Mouse (Mus musculus): ENCODE data around the gene Vgll4. TPM values are rescaled to one million over a fixed set of nuclear protein-coding genes. Genes with fewer than 3 reads are reported as not detected.

Vgll4 gene
- polyA plus RNA-seq, 1 experiment from 2014 or later = 76.8 TPM

DNA sequence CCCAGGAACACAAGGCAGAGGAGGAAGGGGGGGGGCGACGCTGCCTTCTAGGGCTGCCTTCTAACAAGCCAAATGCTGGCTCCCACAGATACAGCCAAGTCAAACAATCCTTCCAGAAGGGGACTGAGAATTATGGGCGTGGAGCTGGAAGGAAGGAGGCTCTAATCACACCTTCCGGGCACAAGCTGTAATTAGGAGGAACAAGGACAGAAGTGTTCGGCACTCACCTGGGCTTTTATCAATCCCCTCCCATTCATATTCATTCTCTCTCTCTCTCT, 53.1 kb downstream of the Vgll4 start:
- Histone ChIP-seq H3K4me3 (ENCODE audit: low read depth, low read length) (peak overlapping the region; percentile 26), H3K9me3 (ENCODE audit: control insufficient read depth, low read length) (no peaks in the 10 kb centered on the region), H3K9ac (ENCODE audit: low read depth, low read length) (peak overlapping the region; percentile 26; the same call in 1 of the 2 replicates), H3K27ac (replicated peaks; ENCODE audit: low read depth, low read length) (peak overlapping the region; percentile 77), H3K4me1 (ENCODE audit: control insufficient read depth, insufficient read depth, low read length) (peaks cover 72% of the 10 kb centered on the region), H3K27me3 (replicated peaks; ENCODE audit: control insufficient read depth, insufficient read depth, low read length) (no peaks in the 10 kb centered on the region), H3K4me2 (ENCODE audit: low read depth, low read length) (peak overlapping the region; percentile 61), H3K36me3 (ENCODE audit: control insufficient read depth, insufficient read depth, low read length) (peaks cover 8% of the 10 kb centered on the region; the same call in 1 of the 2 replicates)
- peak; percentile 79 for DNase-seq (ENCODE audit: low spot score)
- 6% methylated on average over 5 of the region's 5 CpGs for WGBS
- peak; percentile 6; the same call in 1 of the 2 replicates for ATAC-seq (ENCODE audit: low read depth)

GRCm38 (mm10) chr6:114915915-114916714, 53.7 kb downstream of the Vgll4 start:
- ATAC-seq (ENCODE audit: low read depth) (0 out of 2 replicates have a peak, but pooled peaks have one; percentile 7), DNase-seq (ENCODE audit: low spot score) (peak; percentile 93)
- H3K36me3 ChIP-seq (ENCODE audit: control insufficient read depth, insufficient read depth, low read length) = peaks cover 8% of the 10 kb centered on the region; the same call in 1 of the 2 replicates
- H3K27me3 ChIP-seq (replicated peaks; ENCODE audit: control insufficient read depth, insufficient read depth, low read length) = no peaks in the 10 kb centered on the region
- H3K4me3 ChIP-seq (ENCODE audit: low read depth, low read length) = peak overlapping the region; percentile 26
- WGBS = 21% methylated on average over 19 of the region's 19 CpGs
- peak overlapping the region; percentile 77 for H3K27ac ChIP-seq (replicated peaks; ENCODE audit: low read depth, low read length)
- H3K4me2 ChIP-seq (ENCODE audit: low read depth, low read length) = peak overlapping the region; percentile 61
- H3K9ac ChIP-seq (ENCODE audit: low read depth, low read length) = no peak overlapping the region; the same call in 1 of the 2 replicates
- H3K4me1 ChIP-seq (ENCODE audit: control insufficient read depth, insufficient read depth, low read length) = peaks cover 72% of the 10 kb centered on the region
- H3K9me3 ChIP-seq (ENCODE audit: control insufficient read depth, low read length) = no peaks in the 10 kb centered on the region

DNA sequence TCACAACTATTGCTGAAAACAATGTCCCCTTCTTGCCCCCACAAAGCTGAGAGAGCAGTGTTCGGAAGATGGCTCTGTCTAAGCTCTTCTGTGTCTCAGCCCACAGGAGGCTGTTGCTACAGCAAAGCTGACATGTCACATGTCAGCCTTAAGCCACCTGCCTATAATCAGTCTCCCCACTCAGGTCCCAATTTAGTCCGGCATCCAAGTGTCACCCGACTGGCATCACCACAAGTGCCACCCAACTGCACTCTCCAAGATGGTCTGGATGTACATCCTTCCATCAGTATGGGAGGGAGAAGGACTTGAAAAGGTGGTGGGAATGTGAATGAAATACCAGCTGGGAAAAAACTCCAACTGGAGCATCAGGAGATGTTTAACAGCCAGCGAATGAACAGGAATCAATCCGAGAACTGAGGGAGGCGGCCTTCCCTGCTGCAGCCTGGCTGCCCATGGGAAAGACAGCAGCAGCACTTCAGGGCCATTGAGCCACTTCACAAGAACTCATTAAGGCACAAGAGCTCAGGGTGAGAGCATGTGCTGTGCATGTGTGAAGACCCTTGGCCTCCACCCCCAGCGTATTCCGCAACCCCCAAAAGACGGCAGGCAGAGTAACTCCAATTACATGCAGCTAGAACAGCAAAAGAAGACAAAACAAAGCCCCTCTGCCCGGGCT, 55.6 kb downstream of the Vgll4 start:
- H3K9me3 ChIP-seq (ENCODE audit: control insufficient read depth, low read length) = no peaks in the 10 kb centered on the region
- peaks cover 8% of the 10 kb centered on the region; the same call in 1 of the 2 replicates for H3K36me3 ChIP-seq (ENCODE audit: control insufficient read depth, insufficient read depth, low read length)
- no peak for ATAC-seq (ENCODE audit: low read depth)
- DNase-seq (ENCODE audit: low spot score) = peak; percentile 64
- H3K4me2 ChIP-seq (ENCODE audit: low read depth, low read length) = peak overlapping the region; percentile 15
- no peak overlapping the region; the same call in 1 of the 2 replicates for H3K27ac ChIP-seq (replicated peaks; ENCODE audit: low read depth, low read length)
- WGBS = 41% methylated on average over 10 of the region's 10 CpGs
- no peak overlapping the region for H3K4me3 ChIP-seq (ENCODE audit: low read depth, low read length)
- 0 out of 2 replicates have a peak overlapping the region, but pooled peaks have one; percentile 2 for H3K9ac ChIP-seq (ENCODE audit: low read depth, low read length)
- peaks cover 66% of the 10 kb centered on the region for H3K4me1 ChIP-seq (ENCODE audit: control insufficient read depth, insufficient read depth, low read length)
- no peaks in the 10 kb centered on the region for H3K27me3 ChIP-seq (replicated peaks; ENCODE audit: control insufficient read depth, insufficient read depth, low read length)

DNA sequence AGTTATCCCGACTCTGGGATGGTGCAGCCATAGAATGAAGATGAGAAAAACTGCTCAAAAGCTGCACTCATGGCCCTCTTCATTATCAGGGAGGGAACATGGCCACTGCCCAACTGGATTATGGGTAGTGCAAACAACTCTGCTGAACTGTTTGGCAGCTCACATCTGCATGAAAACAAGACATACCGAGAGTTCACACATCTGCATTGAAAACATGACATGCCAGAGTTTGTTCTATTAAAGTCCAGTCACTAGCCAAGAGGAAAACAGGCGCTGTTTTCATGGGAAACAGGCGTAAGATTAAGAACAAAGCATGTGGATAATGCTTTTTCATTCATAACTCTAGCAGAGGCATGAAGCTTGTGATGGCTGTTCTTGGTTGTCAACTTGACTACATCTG, 56.7 kb downstream of the Vgll4 start:
- peak; percentile 56 for DNase-seq (ENCODE audit: low spot score)
- Histone ChIP-seq H3K4me3 (ENCODE audit: low read depth, low read length) (no peak overlapping the region), H3K4me1 (ENCODE audit: control insufficient read depth, insufficient read depth, low read length) (peaks cover 56% of the 10 kb centered on the region), H3K27me3 (replicated peaks; ENCODE audit: control insufficient read depth, insufficient read depth, low read length) (no peaks in the 10 kb centered on the region), H3K36me3 (ENCODE audit: control insufficient read depth, insufficient read depth, low read length) (0 out of 2 replicates have a peak, but pooled peaks cover 3% of the 10 kb centered on the region), H3K9me3 (ENCODE audit: control insufficient read depth, low read length) (no peaks in the 10 kb centered on the region), H3K9ac (ENCODE audit: low read depth, low read length) (no peak overlapping the region), H3K4me2 (ENCODE audit: low read depth, low read length) (peak overlapping the region; percentile 8; the same call in 1 of the 2 replicates), H3K27ac (replicated peaks; ENCODE audit: low read depth, low read length) (peak overlapping the region; percentile 31; the same call in 1 of the 2 replicates)
- ATAC-seq (ENCODE audit: low read depth) = no peak
- 39% methylated on average over 4 of the region's 4 CpGs for WGBS

GRCm38 (mm10) chr6:114911540-114911939, 58.3 kb downstream of the Vgll4 start:
- 67% methylated on average over 3 of the region's 3 CpGs for WGBS

DNA sequence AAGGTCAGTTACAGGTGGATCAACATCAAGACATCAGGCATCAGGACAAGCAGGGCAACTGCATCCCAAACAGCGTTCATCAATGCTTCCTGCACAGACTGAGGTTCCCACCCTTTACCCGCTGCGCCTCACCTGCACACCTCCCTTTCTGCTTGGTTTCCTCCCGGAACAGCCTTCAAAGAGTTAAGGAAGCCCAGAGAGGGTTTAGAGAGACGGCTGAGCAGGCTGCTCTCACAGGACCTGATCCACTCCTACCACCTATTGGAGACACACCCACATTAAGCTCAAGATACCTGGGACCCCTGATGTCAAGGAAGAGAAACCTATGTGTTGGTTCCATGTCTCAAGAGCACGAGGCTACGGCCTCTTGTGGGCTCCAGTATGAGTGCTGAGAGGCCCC, 60.0 kb downstream of the Vgll4 start:
- WGBS = 88% methylated on average over 7 of the region's 7 CpGs
- Histone ChIP-seq H3K4me2 (ENCODE audit: low read depth, low read length) (no peak overlapping the region), H3K9me3 (ENCODE audit: control insufficient read depth, low read length) (no peaks in the 10 kb centered on the region), H3K27me3 (replicated peaks; ENCODE audit: control insufficient read depth, insufficient read depth, low read length) (no peaks in the 10 kb centered on the region), H3K27ac (replicated peaks; ENCODE audit: low read depth, low read length) (no peak overlapping the region), H3K9ac (ENCODE audit: low read depth, low read length) (no peak overlapping the region), H3K4me1 (ENCODE audit: control insufficient read depth, insufficient read depth, low read length) (peaks cover 24% of the 10 kb centered on the region), H3K36me3 (ENCODE audit: control insufficient read depth, insufficient read depth, low read length) (0 out of 2 replicates have a peak, but pooled peaks cover 3% of the 10 kb centered on the region), H3K4me3 (ENCODE audit: low read depth, low read length) (no peak overlapping the region)
- no peak for DNase-seq (ENCODE audit: low spot score)
- no peak for ATAC-seq (ENCODE audit: low read depth)

More at GRCm38 (mm10) chr6:114911540-114911939, 58.3 kb downstream of the Vgll4 start:
- Histone ChIP-seq H3K36me3 (ENCODE audit: control insufficient read depth, insufficient read depth, low read length) (0 out of 2 replicates have a peak, but pooled peaks cover 3% of the 10 kb centered on the region), H3K27me3 (replicated peaks; ENCODE audit: control insufficient read depth, insufficient read depth, low read length) (no peaks in the 10 kb centered on the region), H3K27ac (replicated peaks; ENCODE audit: low read depth, low read length) (no peak overlapping the region), H3K4me1 (ENCODE audit: control insufficient read depth, insufficient read depth, low read length) (peaks cover 40% of the 10 kb centered on the region), H3K9me3 (ENCODE audit: control insufficient read depth, low read length) (no peaks in the 10 kb centered on the region), H3K4me3 (ENCODE audit: low read depth, low read length) (no peak overlapping the region), H3K9ac (ENCODE audit: low read depth, low read length) (no peak overlapping the region), H3K4me2 (ENCODE audit: low read depth, low read length) (no peak overlapping the region)
- DNase-seq (ENCODE audit: low spot score) (no peak), ATAC-seq (ENCODE audit: low read depth) (no peak)

DNA sequence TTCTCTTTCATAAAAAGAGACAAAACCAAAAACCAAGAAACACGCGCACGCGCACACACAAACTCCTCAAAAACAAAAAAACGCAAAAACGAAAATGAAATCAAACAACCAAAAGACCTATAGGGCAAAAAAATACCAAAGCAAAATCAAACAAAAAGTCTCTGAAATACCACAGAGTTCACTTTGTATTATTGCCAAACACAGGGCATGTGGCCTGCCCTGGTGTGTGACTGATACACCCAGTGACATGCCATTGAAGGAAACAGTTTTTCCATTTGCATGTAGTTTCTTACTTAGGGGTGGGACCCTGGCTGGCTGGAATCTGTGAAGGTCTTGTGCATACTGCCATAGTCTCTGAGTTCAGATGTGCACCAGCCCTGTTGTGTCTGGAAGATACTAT, 62.3 kb downstream of the Vgll4 start:
- no peak overlapping the region for H3K9ac ChIP-seq (ENCODE audit: low read depth, low read length)
- no peak overlapping the region for H3K4me2 ChIP-seq (ENCODE audit: low read depth, low read length)
- H3K27ac ChIP-seq (replicated peaks; ENCODE audit: low read depth, low read length) = no peak overlapping the region
- H3K4me1 ChIP-seq (ENCODE audit: control insufficient read depth, insufficient read depth, low read length) = peaks cover 10% of the 10 kb centered on the region
- no peaks in the 10 kb centered on the region for H3K27me3 ChIP-seq (replicated peaks; ENCODE audit: control insufficient read depth, insufficient read depth, low read length)
- 0 out of 2 replicates have a peak, but pooled peaks cover 3% of the 10 kb centered on the region for H3K36me3 ChIP-seq (ENCODE audit: control insufficient read depth, insufficient read depth, low read length)
- ATAC-seq (ENCODE audit: low read depth) (no peak), DNase-seq (ENCODE audit: low spot score) (no peak)
- H3K9me3 ChIP-seq (ENCODE audit: control insufficient read depth, low read length) = no peaks in the 10 kb centered on the region
- 92% methylated on average over 6 of the region's 6 CpGs for WGBS
- no peak overlapping the region for H3K4me3 ChIP-seq (ENCODE audit: low read depth, low read length)

DNA sequence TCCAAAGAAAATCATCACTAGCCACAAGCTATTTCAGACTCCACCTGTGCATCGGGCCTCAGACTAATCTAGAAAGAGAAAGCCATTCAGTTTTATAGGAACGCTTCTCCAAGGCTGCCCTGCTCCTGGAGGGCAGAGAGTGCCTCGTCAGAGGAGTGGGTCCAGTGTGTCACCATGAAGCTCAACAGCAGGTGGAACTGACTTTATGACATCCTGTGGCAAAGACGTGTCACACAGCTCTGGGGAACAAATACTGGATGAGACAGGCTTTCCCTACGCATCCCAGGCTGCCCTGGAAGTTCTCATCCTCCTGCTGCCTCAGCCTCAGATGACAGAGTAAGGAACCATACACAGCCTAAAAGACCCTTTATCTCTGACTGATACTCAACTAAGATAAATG, 63.6 kb downstream of the Vgll4 start:
- 73% methylated on average over 5 of the region's 5 CpGs for WGBS
- Histone ChIP-seq H3K27me3 (replicated peaks; ENCODE audit: control insufficient read depth, insufficient read depth, low read length) (no peaks in the 10 kb centered on the region), H3K4me1 (ENCODE audit: control insufficient read depth, insufficient read depth, low read length) (peaks cover 22% of the 10 kb centered on the region), H3K4me2 (ENCODE audit: low read depth, low read length) (no peak overlapping the region), H3K4me3 (ENCODE audit: low read depth, low read length) (no peak overlapping the region), H3K36me3 (ENCODE audit: control insufficient read depth, insufficient read depth, low read length) (0 out of 2 replicates have a peak, but pooled peaks cover 3% of the 10 kb centered on the region), H3K27ac (replicated peaks; ENCODE audit: low read depth, low read length) (no peak overlapping the region), H3K9ac (ENCODE audit: low read depth, low read length) (no peak overlapping the region), H3K9me3 (ENCODE audit: control insufficient read depth, low read length) (no peaks in the 10 kb centered on the region)
- DNase-seq (ENCODE audit: low spot score) (no peak), ATAC-seq (ENCODE audit: low read depth) (no peak)
